Mouse (Mus musculus) spleen, postnatal 14 days (tissue): ENCODE results near the gene Cdx2.
A peak's percentile ranks its signal among the peaks of the same experiment; 100 is the strongest.

Source experiments
- DNase-seq, 2 experiments: peaks; one replicate each; pipeline ENCODE4 v3.0.0; 2021 to 2022; ENCODE audit warnings: low spot score in 2 of 2

Cdx2 gene

GRCm38 (mm10) chr5:147293127-147293910 is 13.8 kb downstream of the Cdx2 start:
- peak in 1 of 2 experiments; percentile 41 for DNase-seq

- no peak for DNase-seq
Observed at GRCm38 (mm10) chr5:147292506-147293120, 14.5 kb downstream of the Cdx2 start.

DNA sequence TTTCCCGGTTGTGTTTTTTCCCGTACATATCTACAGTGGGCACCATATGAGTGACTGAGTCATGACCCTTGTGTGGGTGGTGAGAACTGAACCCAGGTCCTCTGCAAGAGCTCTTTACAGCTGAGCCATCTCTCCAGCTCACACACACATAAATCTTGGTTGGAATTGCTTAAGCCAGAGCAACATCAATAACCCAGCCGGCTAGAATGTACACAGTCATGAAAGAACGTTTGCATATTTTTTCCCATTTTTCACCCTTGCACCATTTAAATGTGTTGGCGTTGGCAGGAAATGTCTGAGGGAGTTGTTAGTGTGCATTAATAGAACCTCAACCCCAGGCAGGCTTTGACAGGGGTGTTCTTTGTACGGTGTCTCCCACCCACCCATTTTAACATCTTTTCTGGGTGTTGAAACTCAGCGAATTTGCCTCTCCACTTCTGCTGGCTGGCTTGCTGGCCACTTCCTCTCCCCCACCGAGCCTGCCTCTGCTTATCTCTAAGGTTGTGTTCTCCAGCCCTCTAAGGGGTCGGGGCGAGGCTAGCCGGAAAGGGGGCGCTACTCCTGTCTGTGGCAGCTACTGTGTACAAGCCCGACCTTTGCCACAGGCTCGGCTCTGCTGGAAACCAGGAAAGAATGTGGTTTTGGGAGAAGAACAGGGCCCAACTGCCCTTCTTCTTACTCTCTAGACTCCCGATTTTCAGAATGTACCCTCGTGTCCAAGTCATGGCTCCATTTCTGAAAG is 15.1 kb downstream of the Cdx2 start:
- DNase-seq: no peak

DNA sequence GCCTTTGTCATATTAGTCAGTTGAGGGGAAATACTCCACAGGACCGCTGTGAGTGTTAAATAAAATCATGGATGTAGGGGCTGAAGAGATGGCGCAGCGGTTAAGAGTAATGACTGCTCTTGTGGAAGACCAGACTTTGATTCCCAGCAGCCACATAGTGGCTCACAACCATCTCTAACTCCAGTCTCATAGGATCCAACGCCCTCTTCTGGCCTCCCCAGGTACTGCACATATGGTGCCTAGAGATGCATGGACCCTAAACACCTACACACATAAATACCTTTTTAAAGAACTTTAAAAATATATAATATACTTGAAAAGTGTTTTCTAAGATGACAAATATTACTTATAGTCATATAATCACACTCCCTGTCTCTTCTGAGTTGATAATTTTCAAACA is 22.7 kb downstream of the Cdx2 start:
- no peak for DNase-seq

DNA sequence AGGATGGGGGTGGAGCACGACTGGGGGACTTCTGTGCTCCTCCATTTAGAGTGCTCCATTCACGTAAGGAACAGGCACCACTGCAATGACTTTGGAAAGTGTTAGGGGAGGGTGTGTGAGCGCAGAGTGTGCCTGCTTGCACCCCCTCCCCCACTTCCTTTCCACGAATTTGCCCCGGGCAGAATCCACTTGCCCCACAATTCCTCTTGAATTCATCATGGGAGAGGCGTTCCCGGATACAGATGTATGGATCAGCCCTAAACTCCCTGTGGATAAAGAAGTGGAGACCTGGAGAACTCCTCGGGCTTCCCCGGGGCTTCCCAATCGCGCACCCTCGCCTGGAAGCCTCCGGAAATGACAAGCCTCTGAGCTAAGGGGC is 29.5 kb downstream of the Cdx2 start:
- no peak for DNase-seq

DNA sequence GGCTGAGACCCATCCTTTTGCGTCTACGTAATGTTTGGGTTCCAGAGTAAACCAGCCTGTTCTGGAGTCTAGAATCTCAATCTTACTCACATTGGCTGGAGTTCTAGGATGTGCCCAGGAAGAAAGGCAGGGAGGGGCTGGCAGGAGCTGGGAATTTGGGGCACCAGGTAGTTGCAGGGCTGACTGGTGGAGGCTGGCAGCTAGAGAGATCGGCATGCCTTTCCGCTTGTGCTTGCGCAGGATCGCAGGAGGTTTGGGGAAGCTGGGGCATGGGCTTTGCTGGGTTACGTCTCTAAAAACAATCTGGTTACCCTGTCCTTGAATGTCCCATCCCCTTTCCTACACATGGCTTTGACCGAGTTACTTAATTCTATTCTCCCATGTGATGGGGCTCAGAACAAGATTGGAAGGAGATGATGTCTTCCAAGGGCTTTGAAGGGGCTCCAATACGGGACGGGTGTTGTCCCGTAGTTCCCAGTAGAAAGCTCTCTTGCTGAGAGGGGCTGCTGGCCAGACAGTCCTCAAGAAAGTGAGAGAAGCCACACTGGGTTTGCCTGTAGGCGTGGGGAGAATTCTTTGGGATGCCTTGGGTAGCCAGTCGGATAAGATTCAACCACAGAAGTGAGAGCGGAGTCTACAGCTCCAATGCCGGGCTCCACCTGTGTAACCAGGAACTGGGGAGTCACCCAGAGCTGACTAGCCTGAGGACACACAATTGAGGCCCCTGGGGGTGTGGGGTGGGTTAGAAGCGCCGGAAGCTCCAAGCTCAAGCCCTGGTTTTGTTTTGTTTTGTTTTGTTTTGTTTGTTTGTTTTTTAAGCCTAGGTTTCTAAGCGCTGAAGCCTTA is 30.1 kb downstream of the Cdx2 start:
- no peak for DNase-seq

GRCm38 (mm10) chr5:147275761-147276160 is 31.3 kb downstream of the Cdx2 start:
- DNase-seq: no peak

- no peak for DNase-seq
Observed at GRCm38 (mm10) chr5:147274174-147275141, 32.6 kb downstream of the Cdx2 start.

DNA sequence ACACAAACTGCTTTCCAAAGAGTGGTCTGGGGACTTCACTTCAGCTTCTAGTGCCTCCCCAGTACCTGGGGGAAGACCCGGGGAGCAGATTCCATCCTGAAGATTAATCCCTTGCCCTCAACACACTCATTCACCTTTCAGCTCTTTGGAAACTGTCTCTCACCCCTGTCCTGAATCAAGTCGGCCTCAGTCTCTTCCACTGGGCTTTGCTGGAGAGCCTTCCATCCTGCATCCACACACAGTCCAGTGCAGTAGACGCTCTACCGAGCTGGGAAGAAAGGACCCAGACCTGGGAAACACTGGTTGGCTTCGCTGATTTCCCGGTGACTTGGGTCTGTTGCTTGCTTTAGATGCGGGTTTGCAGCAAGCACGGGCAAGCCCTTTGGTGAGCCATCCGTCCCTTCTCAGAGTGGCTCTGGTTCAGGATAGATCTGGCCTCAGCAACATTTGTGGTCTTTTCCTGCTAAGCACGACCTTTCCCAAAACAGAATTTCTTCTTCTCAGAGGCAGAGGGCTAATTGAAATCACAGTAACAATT is 34.2 kb downstream of the Cdx2 start:
- no peak for DNase-seq

DNA sequence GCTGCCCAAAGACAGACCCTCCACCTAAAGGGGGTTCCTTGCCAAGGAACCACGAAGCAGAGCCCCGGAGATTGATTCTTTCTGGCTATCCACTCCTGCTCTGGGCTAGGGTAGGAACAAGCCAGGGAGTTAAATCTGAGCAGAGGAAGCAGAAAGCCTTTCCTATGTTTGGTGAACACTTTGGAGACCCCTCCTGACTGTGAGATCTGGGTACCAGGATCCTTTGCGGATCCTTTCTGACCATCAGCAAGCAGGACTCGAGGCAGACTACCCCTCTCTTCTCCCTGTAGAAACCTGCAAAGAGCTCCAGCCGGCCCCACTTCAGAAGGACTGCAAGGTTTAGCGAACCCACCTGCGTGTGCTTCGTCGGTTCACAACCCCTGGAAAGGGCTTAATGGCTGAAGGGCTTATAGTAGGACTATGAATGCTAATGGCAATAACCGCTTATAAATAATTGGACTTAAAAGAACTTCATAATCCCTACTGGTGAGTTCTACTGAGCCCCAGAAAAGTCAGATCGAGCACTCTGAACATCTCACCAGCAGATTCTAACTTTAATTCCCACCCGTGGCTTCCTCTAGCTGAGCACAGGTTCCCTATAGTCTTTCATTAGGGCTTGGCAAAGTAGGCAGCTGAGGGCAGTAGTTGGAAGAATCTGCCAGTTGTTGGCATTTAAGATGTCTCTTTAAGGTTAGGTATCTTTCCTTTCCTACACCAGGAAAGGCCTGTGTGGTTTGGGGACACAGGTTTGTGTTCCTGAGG is 34.8 kb downstream of the Cdx2 start:
- DNase-seq: no peak

DNA sequence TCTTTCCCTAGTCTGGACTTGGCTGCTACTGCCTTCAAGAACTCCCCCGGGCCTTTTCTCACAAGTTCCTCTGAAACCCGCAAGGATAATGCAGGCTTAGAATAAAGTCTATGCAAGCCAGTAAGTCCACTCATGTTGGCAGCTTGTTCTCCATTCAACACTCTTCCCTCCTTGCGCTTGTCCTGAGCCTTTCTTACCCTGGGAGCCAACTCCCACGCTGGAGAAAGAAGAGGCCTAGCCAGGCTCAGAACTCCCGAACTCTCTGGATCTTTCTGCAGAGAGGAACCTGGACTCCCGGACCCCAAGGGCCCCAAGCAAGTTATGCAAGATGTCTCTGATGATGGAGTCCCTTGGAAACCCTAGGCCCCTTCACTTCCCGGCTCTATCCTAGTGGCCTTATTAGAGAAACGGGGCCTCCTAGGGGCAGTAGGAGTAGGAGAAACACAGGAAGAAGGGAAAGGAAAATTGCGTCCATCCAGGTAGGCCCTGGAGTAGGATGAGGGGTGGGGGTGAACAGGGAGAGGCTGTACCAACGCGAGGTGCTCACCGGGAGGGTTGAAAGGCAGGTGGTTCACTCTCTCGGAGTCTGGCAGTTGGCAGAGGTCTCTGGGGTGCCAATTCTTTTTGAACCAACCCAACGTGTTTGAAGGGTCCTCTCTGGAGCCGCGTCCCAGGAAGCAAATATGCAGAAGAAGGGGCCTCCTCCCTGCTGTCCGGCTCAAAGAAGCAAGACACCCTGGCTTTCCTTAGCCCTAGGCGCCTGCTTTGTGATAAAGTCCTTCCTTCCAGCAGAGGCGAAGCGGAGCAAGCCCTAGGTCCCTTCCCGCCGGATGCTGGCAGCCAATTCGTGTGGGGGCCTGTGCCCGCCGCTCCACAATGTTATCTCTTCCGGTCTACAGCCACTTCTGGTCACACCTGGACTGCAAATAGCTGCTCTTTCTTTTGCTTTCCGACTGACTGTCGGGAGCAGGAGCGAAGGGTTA is 36.1 kb downstream of the Cdx2 start:
- no peak for DNase-seq

- no peak for DNase-seq
Observed at GRCm38 (mm10) chr5:147269926-147270672, 37.0 kb downstream of the Cdx2 start, which contains the start of gene Pdx1. Gene Pdx1 (plus strand): TSS chr5:147269959.

DNA sequence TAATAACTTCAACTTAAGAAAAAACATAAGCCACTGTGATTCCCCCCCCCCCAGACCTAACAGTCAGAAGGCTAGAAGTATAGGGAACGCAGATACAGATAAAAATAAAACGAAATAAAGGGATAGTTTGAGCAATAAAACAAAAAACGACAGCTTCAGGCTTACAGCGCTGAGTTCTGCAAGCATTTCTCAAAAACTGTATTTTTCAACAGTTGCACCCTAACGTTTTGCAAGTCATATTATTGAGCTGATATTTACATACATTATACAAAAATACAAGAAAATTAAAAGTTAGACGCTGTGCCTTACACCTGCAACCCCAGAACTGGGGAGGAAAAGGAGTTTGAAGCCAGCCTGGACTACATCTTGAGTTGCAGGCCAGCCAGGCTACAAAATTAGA is 37.7 kb downstream of the Cdx2 start:
- no peak for DNase-seq

DNA sequence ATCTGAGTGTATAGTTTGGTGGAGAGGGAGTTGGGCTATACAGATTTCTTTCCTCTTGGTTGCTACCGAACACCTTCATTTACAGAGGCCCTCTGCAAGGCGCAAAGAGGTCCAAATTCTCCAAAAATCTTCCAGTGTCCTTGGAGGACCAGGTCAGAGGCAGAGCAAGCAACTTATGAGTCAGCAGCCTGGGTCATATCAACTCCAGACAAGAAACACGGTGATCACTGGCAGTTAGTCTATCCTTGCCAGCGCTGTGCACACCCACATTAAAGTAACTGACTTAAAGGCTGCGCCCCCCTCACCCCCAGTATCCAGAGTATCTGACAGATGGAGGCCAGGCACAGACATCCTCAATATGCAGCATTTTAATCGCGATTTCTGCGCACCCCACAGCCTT is 38.3 kb downstream of the Cdx2 start:
- DNase-seq: no peak

DNA sequence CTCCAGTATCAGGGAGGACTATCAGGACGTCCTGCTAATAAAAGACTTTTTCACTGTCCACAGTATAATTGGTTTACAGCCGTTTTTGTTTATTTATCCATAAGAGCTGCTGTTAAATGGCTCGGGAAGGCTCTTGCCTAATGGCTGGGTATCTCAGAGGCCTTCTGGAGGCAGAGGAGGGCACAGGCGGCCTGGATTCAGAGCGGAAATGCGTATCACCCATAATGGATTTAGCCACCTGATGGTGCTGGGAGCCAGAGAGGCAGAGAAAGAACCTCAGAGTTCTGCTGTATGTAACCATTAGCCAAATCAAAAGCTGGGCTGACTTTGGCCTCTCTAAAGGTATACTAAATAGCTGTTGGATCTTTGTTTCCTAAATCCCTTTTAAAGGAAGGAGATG is 39.6 kb downstream of the Cdx2 start:
- no peak for DNase-seq

DNA sequence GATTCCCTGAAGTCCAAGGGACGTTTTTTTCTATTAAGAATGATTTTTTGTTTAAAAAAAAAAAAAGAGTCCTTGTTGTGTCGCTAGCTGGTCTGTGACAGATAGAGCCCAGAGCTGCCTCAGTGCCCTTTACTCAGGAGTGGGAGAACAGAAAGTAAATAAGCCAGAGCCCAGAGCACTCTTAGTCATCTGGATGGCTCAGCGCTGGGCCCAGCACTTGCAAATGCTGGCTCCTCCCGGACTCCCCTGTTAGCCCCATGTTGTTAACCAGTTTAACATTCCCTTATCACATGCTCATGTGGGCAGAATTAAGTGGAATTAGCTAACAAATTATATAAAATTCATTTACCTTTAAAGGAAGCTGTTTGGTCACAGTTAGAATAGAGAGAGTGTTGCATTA is 43.1 kb downstream of the Cdx2 start:
- no peak for DNase-seq

- DNase-seq: no peak
Observed at GRCm38 (mm10) chr5:147261899-147262541, 45.0 kb downstream of the Cdx2 start.
